Mouse (Mus musculus) MEL (cell line): ENCODE data around the gene Cacna1i. TPM values are rescaled to one million over a fixed set of nuclear protein-coding genes. Genes with fewer than 3 reads are reported as not detected.

Experiments used
- DNase-seq: peaks from one replicate; pipeline ENCODE4 v3.0.0; 2011; ENCODE audit warnings: low read depth, low spot score
- H3K27ac ChIP-seq: 2 replicates; pipeline ENCODE4 v1.5.1; 2012; ENCODE audit warnings: low read depth, mild to moderate bottlenecking, control low read depth, low read length, moderate library complexity; ENCODE audit not compliant: control insufficient read depth
- H3K27me3 ChIP-seq, 2 experiments: fragments of 150-350 bp in 1 of 2; sonication (generic) in 1 of 2; 2 replicates each; pipeline ENCODE4 v1.6.1; 2012; ENCODE audit warnings: low read length in 2 of 2, mild to moderate bottlenecking in 2 of 2, improper control_type of control experiment in 1 of 2, moderate library complexity in 1 of 2; ENCODE audit not compliant: insufficient read depth in 2 of 2, control insufficient read depth in 1 of 2
- H3K36me3 ChIP-seq, 2 experiments: 2 replicates each; pipeline ENCODE4 v1.6.1; 2012 to 2014; ENCODE audit warnings: low read length in 2 of 2, improper control_type of control experiment in 1 of 2, inconsistent platforms in 1 of 2, mild to moderate bottlenecking in 1 of 2; ENCODE audit not compliant: insufficient read depth in 2 of 2, control insufficient read depth in 1 of 2
- H3K4me1 ChIP-seq, 2 experiments: fragments of 150-350 bp in 1 of 2; sonication (generic) in 1 of 2; 2 replicates each; pipeline ENCODE4 v1.6.1; 2012; ENCODE audit warnings: low read length in 2 of 2, improper control_type of control experiment in 1 of 2, mild to moderate bottlenecking in 1 of 2; ENCODE audit not compliant: insufficient read depth in 2 of 2, control insufficient read depth in 1 of 2
- H3K4me3 ChIP-seq, 2 experiments: fragments of 150-350 bp in 1 of 2; sonication (generic) in 1 of 2; 2 replicates each; pipeline ENCODE4 v1.5.1; 2012; ENCODE audit warnings: low read depth in 2 of 2, low read length in 2 of 2, mild to moderate bottlenecking in 2 of 2, moderate library complexity in 2 of 2, control low read depth in 1 of 2, improper control_type of control experiment in 1 of 2; ENCODE audit not compliant: control insufficient read depth in 1 of 2, insufficient read depth in 1 of 2
- H3K79me2 ChIP-seq: 2 replicates; pipeline ENCODE4 v1.6.1; 2012; ENCODE audit warnings: mild to moderate bottlenecking, low read length, moderate library complexity; ENCODE audit not compliant: control insufficient read depth, poor library complexity, insufficient read depth
- H3K9ac ChIP-seq: 2 replicates; pipeline ENCODE4 v1.6.1; 2012; ENCODE audit warnings: low read depth, mild to moderate bottlenecking, control low read depth, low read length, moderate library complexity; ENCODE audit not compliant: control insufficient read depth, poor library complexity, severe bottlenecking
- H3K9me3 ChIP-seq: fragments of 150-350 bp; sonication (generic); replicated peaks from 2 replicates; pipeline ENCODE4 v1.6.1; 2012; ENCODE audit warnings: mild to moderate bottlenecking, low read length, improper control_type of control experiment, moderate library complexity; ENCODE audit not compliant: insufficient read depth
- BHLHE40 ChIP-seq: IDR thresholded peaks from 2 replicates; pipeline ENCODE4 v1.6.1; 2012; ENCODE audit warnings: low read depth, mild to moderate bottlenecking, inconsistent platforms, low read length, improper control_type of control experiment, borderline replicate concordance
- CHD1 ChIP-seq: IDR thresholded peaks from 2 replicates; pipeline ENCODE4 v1.6.1; 2012; ENCODE audit warnings: low read depth, mild to moderate bottlenecking, inconsistent platforms, low read length, improper control_type of control experiment
- EP300 ChIP-seq, 2 experiments: IDR thresholded peaks; 2 replicates each; pipeline ENCODE4 v1.6.1; 2011; ENCODE audit warnings: improper control_type of control experiment in 2 of 2, low read length in 2 of 2, low read depth in 1 of 2, mild to moderate bottlenecking in 1 of 2
- GATA1 ChIP-seq: IDR thresholded peaks from 2 replicates; pipeline ENCODE4 v1.6.1; 2011; ENCODE audit warnings: low read depth, low read length, improper control_type of control experiment
- HCFC1 ChIP-seq: IDR thresholded peaks from 2 replicates; pipeline ENCODE4 v1.6.1; 2012; ENCODE audit warnings: low read depth, mild to moderate bottlenecking, inconsistent platforms, low read length, improper control_type of control experiment, moderate library complexity
- MAFK ChIP-seq: IDR thresholded peaks from 2 replicates; pipeline ENCODE4 v1.6.1; 2011; ENCODE audit warnings: low read depth, mild to moderate bottlenecking, low read length, improper control_type of control experiment, borderline replicate concordance
- MEF2A ChIP-seq: IDR thresholded peaks from 2 replicates; pipeline ENCODE4 v1.6.1; 2014; ENCODE audit warnings: low read depth, mild to moderate bottlenecking, inconsistent platforms, low read length, improper control_type of control experiment; ENCODE audit not compliant: poor library complexity, insufficient replicate concordance, severe bottlenecking; ENCODE audit errors: extremely low read depth
- MYB ChIP-seq: IDR thresholded peaks from 2 replicates; pipeline ENCODE4 v1.6.1; 2011; ENCODE audit warnings: mild to moderate bottlenecking, low read depth, low read length, improper control_type of control experiment
- MYC ChIP-seq: IDR thresholded peaks from 2 replicates; pipeline ENCODE4 v1.6.1; 2011; ENCODE audit warnings: low read depth, mild to moderate bottlenecking, low read length, improper control_type of control experiment, moderate library complexity
- NELFE ChIP-seq: IDR thresholded peaks from 2 replicates; pipeline ENCODE4 v1.6.1; 2011; ENCODE audit warnings: low read depth, low read length, improper control_type of control experiment
- POLR2AphosphoS5 ChIP-seq: IDR thresholded peaks from 2 replicates; pipeline ENCODE4 v1.6.1; 2012; ENCODE audit warnings: low read depth, borderline replicate concordance, mild to moderate bottlenecking, inconsistent platforms, low read length, moderate library complexity, mixed read lengths
- RAD21 ChIP-seq: IDR thresholded peaks from 2 replicates; pipeline ENCODE4 v1.6.1; 2011; ENCODE audit warnings: mild to moderate bottlenecking, low read depth, low read length, improper control_type of control experiment
- RCOR1 ChIP-seq: IDR thresholded peaks from 2 replicates; pipeline ENCODE4 v1.6.1; 2012; ENCODE audit warnings: low read depth, mild to moderate bottlenecking, inconsistent platforms, low read length, improper control_type of control experiment
- SMC3 ChIP-seq: IDR thresholded peaks from 2 replicates; pipeline ENCODE4 v1.6.1; 2011; ENCODE audit warnings: low read depth, low read length, improper control_type of control experiment
- TAL1 ChIP-seq: IDR thresholded peaks from 2 replicates; pipeline ENCODE4 v1.6.1; 2012; ENCODE audit warnings: mild to moderate bottlenecking, inconsistent platforms, low read length, moderate library complexity, mixed read lengths
- TBP ChIP-seq: IDR thresholded peaks from 2 replicates; pipeline ENCODE4 v1.8.0; 2011; ENCODE audit warnings: low read depth, low read length, improper control_type of control experiment
- TCF12 ChIP-seq: IDR thresholded peaks from 2 replicates; pipeline ENCODE4 v1.6.1; 2014; ENCODE audit warnings: low read depth, mild to moderate bottlenecking, inconsistent platforms, low read length, improper control_type of control experiment, moderate library complexity
- USF1 ChIP-seq: IDR thresholded peaks from 2 replicates; pipeline ENCODE4 v1.6.1; 2014; ENCODE audit warnings: low read depth, mild to moderate bottlenecking, inconsistent platforms, low read length, improper control_type of control experiment, moderate library complexity
- ZKSCAN1 ChIP-seq: IDR thresholded peaks from 2 replicates; pipeline ENCODE4 v1.6.1; 2012; ENCODE audit warnings: low read depth, mild to moderate bottlenecking, inconsistent platforms, low read length, improper control_type of control experiment, moderate library complexity
- ZNF384 ChIP-seq: IDR thresholded peaks from 2 replicates; pipeline ENCODE4 v1.6.1; 2012; ENCODE audit warnings: low read depth, mild to moderate bottlenecking, inconsistent platforms, low read length, improper control_type of control experiment
- polyA plus RNA-seq, 2 experiments: library from polyadenylated mRNA; stranded (reverse) in 1 of 2; unstranded in 1 of 2; fragments of >175 nt in 1 of 2; fragments of >200 nt in 1 of 2; gene quantifications; 2 replicates each; pipeline versions ENCODE4 v1.2.1 to v1.2.4; 2012; ENCODE audit warnings: low replicate concordance in 2 of 2, low read depth in 1 of 2; ENCODE audit not compliant: insufficient read length in 2 of 2, insufficient read depth in 1 of 2, missing spikeins in 1 of 2
- total RNA-seq: library from RNA; depleted of rRNA; stranded (reverse); fragments of 300-350 nt; gene quantifications from 2 replicates; pipeline ENCODE4 v1.2.3, GENCODE M21; 2012; rRNA removed

Gene Cacna1i
- total RNA-seq (not detected in 2 replicates), polyA plus RNA-seq (not detected)

DNA sequence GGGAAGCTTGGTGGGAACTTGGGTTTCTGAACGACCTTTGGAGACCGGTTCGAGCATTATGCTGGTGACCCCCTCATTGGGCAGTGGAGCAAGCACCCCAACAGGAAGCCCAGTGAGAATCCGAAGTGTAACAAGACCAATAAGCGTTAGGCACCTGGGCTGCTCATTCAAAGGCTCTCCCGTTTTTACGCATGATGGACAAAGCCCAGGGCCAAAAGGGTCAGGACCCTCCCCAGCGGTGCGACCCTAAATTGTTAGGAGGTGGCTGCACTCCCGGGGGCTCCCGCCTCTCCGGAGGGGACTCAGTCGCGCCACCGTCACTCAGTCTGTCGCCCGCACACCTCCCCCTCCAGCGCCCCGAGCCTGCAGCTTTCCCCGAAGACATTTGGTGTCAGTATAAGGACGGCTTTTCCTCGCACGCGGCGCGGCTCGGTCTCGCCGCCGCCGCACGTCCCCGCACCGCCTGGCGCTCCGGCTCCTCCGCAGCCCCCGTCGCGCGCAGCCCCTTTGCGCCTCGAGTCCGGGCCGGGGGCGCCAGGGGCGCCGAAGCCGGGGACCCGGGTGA is at the start of gene Cacna1i:
TSS of gene Cacna1i (plus strand) at position 388 of the 565 bp plus-strand sequence.
- no peak within 1 kb of the TSS for H3K4me3 ChIP-seq
- peaks cover 0 to 2% of the 10 kb centered on the region in 2 experiments; a peak in 1 of 4 replicates for H3K27me3 ChIP-seq
- no peak within 1 kb of the TSS for H3K9ac ChIP-seq
- DNase-seq: no peak
- no peaks in the 10 kb centered on the region for H3K79me2 ChIP-seq
- H3K9me3 ChIP-seq: no peaks in the 10 kb centered on the region
- H3K36me3 ChIP-seq: no peaks in the 10 kb centered on the region
- H3K4me1 ChIP-seq: no peaks in the 10 kb centered on the region
- TF ChIP-seq TCF12 (no peak), NELFE (no peak)
- no peak within 1 kb of the TSS for H3K27ac ChIP-seq

- TF ChIP-seq TAL1: no peak
- TF ChIP-seq RAD21: no peak
- TF ChIP-seq MYC: no peak
- no peak for TF ChIP-seq SMC3
- no peak for TF ChIP-seq CHD1
- TF ChIP-seq HCFC1: no peak
- no peak for TF ChIP-seq ZNF384
- no peak for TF ChIP-seq ZKSCAN1
- TF ChIP-seq EP300 (IDR thresholded peaks at IDR 0.05; ENCODE audit: low read depth in 1 of 2, low read length in 2 of 2): no peak
- no peak for TF ChIP-seq USF1
- TF ChIP-seq MYB: no peak
- TF ChIP-seq TBP: no peak
- no peak for TF ChIP-seq GATA1
- no peak for TF ChIP-seq BHLHE40
- no peak for TF ChIP-seq POLR2AphosphoS5
- no peak for TF ChIP-seq RCOR1
- TF ChIP-seq MAFK: no peak
- TF ChIP-seq MEF2A: no peak
- Histone ChIP-seq H3K9me3 (no peaks in the 10 kb centered on the region), H3K79me2 (no peaks in the 10 kb centered on the region; the same call in 1 of the 2 replicates), H3K27me3 (no peaks in the 10 kb centered on the region), H3K36me3 (peaks cover 9 to 15% of the 10 kb centered on the region in 2 experiments), H3K4me1 (peaks cover 6 to 17% of the 10 kb centered on the region in 2 experiments), H3K27ac (no peak overlapping the region), H3K4me3 (no peak overlapping the region), H3K9ac (no peak overlapping the region)
- no peak for DNase-seq
These were observed 38.9 kb upstream of the Cacna1i start for GRCm38 (mm10) chr15:80248135-80248534.
